Mouse (Mus musculus) urinary bladder, postnatal 4 days (tissue): ENCODE results near the gene Spred3.
A peak's percentile ranks its signal among the peaks of the same experiment; 100 is the strongest.
"Not testable (repeated sequence)": the region's sequence is repeated elsewhere in the genome, so short reads cannot be mapped to it uniquely, and the experiment has no call there.

Source experiments
- DNase-seq, 2 experiments: peaks; one replicate each; pipeline ENCODE4 v3.0.0; 2021 to 2022; ENCODE audit warnings: low spot score in 2 of 2

The Spred3 gene

DNA sequence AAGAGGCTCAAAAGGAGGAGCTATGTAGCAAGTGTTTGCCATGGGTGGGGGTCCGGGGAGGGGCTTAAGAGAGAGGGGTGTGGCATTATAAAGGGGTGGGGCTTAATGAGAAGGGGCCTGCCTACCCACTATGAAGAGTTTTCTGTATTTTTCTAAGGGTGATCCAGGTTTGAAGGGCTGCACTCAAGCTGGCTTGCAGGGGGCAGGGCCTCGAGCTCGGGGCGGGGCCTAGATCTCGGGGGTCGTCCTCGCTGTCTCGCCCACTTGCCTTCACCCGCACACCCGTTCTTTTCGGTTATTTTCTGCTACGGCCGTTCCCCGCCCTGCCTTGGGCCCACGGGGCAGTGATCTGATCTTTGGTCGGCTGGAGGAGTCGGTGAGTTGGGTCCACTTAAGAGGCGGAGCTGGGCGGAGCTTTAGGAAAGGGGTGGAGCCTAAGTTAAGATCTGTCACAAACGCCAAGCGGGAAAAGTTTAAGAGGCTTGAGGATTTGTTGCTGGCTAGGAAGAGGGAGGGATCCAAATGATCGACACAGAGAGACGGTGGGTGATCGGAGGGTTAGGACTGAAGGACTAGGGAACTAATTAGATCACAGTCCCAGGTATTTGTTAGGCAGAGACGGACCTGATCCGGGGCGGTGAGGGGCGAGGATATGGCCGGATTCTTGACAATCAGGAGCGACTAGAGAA lies at the start of gene Spred3, which contains the start of gene Ggn:
Gene Spred3, minus strand, starts transcription at position 346 of the 689 bp plus-strand sequence.
Gene Ggn, plus strand, starts transcription at position 145 of the 689 bp plus-strand sequence.
- DNase-seq: peak; percentile 70 to 82

DNA sequence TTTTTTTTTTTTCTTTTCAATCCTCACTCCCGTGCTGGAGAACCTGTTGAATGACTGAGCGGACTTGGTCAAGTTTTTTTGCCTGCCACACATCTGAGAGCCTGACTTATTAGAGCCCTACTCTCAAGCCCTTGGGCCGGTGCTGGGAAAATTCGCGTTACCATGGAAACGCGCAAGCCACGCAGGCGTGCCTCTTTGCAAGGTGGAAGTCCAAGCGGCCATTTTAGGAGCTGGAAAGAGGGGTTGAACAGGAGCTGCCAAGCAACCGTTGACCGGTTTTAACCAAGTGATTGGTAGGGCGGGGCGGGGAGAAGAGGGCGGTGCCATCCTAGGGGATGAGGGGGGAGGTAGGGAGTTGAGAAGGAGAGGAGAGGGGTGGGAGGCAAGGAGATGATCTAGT lies 44.6 kb upstream of the Spred3 start:
- no peak for DNase-seq

DNA sequence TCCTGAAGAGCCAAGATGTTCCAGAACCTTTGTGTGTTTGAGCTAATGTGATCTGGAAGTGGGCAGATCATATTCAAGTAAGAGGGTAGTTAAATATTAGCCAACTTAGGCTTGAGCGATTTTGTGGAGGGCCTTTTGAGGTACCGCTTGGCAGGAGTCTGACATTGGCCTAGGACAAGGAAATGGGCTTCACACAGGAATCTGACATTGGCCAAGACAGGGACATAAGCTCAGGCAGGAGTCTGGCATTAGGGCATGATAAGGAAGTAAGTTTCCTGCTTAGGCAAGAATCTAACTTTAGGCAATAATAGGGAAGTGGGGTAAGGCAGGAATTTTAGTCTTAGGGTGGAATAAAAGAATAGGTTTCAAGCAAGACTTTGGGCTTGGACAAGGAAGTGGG lies 44.0 kb upstream of the Spred3 start:
- no peak for DNase-seq

DNA sequence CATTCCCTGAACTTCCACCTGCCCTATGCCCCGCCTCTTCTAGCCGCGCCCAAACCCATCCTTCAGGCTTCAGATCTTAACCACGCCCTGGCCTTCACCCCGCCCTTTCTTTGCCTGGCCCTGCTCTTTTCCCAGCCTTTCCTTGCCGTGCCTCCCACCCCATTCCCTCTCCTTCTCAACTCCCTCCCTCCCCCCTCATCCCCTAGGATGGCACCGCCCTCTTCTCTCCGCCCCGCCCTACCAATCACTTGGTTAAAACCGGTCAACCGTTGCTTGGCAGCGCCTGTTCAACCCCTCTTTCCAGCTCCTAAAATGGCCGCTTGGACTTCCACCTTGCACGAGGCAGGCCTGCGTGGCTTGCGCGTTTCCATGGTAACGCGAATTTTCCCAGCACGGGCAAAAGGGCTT lies 43.5 kb upstream of the Spred3 start, which contains the start of gene Catsperg1:
Gene Catsperg1, minus strand, starts transcription at position 361 of the 408 bp plus-strand sequence.
- no peak for DNase-seq

DNA sequence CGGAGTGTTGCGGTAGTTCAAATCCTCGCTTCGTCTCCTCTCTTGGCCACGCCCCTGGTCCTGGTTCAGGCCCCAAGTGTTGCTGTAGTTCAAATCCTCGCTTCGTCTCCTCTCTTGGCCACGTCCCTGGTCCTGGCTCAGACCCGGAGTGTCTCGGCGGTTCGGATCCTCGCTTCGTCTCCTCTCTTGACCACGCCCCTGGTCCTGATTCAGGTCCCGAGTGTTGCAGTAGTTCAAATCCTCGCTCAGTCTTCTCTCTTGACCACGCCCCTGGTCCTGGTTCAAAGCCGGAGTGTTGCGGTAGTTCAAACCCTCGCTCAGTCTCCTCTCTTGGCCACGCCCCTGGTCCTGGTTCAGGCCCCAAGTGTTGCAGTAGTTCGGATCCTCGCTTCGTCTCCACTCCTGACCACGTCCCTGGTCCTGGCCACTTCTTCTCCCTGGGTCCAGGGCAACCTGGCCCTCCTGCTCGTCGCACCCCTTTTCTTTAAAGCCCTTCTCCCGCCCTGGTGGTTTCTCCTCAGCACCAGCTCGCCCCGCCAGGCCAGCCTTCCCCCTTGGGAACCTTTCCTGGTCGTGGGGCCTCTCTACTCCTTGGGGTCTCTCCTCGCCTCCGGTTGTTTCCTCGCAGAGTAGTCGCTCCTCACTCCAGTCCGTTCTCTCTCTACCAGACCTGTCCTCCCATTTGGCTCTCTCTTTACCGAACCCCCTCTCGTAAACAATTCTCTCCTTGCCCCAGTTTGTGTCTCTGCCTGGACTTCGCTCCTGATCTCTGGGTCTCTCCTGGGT lies 42.8 kb upstream of the Spred3 start:
- not testable (repeated sequence) for DNase-seq

DNA sequence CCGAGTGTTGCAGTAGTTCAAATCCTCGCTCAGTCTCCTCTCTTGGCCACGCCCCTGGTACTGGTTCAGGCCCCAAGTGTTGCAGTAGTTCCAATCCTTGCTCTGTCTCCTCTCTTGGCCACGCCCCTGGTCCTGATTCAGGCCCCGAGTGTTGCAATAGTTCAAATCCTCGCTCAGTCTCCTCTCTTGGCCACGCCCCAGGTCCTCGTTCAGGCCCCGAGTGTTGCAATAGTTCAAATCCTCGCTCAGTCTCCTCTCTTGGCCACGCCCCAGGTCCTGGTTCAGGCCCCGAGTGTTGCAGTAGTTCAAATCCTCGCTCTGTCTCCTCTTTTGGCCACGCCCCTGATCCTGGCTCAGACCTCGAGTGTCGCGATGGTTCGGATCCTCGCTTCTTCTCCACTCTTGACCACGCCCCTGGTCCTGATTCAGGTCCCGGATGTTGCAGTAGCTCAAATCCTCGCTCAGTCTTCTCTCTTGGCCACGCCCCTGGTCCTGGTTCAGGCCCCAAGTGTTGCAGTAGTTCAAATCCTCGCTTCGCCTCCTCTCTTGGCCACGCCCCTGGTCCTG lies 42.1 kb upstream of the Spred3 start:
- no peak for DNase-seq

DNA sequence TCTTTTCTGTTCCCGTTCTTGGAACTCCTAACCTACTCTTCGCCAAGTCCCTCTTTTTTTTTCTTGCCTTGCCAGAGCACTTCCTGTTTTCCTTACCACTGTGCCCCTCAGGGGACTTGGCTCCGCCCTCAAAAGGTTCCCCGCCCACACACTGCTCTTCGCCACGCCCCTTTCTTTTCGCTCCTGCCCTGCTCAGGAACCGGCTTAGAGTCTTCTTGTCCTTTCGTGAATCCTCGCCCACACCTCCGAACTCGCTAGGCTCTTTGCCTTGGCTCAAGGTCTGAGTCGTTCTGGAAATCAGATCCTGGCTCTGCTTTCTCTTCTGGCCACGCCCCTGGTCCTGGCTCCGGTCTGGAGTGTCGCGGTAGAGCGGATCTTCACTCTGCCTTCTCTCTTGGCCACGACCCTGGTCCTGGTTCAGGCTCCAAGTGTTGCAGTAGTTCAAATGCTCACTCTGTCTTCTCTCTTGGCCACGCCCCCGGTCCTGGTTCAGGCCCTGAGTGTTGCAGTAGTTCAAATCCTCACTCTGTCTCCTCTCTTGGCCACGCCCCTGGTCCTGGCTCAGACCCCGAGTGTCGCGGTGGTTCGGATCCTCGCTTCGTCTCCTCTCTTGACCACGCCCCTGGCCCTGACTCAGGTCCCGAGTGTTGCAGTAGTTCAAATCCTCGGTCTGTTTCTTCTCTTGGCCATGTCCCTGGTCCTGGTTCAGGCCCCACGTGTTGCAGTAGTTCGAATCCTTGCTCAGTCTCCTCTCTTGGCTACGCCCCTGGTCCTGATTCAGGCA lies 41.4 kb upstream of the Spred3 start:
- peak; percentile 91 to 92 for DNase-seq

DNA sequence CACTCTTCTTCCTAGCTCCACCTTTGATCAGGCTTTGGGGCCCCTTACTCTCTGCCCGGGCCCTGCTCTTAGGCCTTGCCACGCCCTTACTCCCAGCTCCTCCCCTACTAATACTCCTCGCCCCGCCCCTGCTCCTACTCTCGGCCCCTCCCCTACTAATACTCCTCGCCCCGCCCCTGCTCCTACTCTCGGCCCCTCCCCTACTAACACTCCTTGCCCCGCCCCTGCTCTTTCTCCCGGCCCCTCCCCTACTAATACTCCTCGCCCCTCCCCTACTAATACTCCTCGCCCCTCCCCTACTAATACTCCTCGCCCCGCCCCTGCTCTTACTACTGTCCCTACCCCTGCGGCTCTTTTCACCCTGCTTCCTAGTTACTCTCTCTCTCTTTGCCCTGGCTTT lies 40.8 kb upstream of the Spred3 start:
- DNase-seq: peak in 1 of 2 experiments; percentile 68

DNA sequence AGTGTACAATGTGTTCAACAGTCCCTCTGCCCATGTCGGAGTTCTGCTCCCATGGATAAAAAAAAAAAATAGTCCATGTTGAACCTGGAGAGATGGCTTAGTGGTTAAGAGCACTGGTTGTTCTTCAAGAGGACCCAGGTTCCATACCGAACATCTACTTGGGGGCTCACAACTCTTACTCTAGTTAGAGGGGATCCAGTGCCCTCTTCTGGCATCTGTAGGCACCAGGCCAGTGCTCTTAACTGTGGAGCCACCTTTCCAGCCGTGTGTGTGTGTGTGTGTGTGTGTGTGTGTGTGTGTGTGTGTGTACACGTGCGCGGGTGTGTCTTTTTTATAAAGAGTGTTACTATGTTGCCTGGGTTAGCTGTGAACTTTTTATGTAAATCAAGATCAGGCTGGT lies 32.4 kb upstream of the Spred3 start:
- no peak for DNase-seq

DNA sequence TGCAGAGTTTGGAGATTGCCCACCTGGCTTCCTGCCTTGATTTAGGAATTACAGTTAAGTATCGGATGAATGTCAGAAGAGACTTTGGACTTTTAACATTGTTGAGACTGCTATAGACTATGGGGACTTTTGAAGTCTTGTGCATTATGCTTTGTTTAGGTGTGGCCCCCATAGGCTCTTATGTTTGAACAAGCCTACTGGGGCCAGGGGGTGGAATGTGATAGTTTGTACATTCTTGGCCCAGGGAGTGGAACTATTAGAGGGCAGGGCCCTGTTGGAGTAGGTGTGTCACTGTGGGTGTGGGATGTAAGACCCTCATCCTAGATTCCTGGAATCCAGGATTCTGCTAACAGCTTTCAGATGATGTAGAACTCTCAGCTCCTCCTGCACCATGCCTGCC lies 24.0 kb upstream of the Spred3 start:
- DNase-seq: not testable (repeated sequence)

DNA sequence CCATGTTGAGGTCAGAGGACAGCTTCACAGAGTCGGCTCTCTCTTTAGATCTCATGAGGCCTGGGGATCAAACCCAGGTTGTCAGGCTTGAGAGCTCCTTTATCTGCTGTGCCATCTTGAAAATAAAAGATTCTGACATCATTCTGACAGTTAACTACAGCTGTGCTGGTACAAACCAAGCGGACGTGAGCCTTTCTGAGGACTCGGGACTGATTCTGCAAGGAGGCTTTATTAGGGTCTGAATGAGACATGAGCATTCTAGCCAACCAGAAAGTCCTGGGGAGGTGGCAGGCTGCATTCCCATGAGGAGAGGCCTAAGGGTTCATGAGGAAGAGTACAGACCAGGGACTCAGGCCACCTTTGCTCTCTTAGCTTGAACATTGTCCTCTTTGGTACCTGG lies 11.1 kb upstream of the Spred3 start:
- not testable (repeated sequence) for DNase-seq

DNA sequence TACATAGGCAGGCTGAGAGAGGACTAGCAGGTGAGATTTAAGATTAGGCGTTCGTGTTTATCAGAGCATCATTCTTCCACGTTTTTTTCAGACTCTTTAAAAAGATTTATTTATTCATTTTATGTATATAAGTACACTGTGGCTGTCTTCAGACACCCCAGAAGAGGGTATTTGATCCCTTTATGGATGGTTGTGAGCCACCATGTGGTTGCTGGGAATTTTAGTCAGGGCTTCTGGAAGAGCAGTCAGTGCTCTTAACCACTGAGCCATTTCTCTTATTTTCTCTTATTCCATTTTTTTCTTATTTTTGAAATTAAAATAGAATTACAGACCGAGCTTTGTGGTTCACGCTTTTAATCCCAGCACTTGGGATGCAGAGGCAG lies 10.6 kb upstream of the Spred3 start:
- DNase-seq: no peak

DNA sequence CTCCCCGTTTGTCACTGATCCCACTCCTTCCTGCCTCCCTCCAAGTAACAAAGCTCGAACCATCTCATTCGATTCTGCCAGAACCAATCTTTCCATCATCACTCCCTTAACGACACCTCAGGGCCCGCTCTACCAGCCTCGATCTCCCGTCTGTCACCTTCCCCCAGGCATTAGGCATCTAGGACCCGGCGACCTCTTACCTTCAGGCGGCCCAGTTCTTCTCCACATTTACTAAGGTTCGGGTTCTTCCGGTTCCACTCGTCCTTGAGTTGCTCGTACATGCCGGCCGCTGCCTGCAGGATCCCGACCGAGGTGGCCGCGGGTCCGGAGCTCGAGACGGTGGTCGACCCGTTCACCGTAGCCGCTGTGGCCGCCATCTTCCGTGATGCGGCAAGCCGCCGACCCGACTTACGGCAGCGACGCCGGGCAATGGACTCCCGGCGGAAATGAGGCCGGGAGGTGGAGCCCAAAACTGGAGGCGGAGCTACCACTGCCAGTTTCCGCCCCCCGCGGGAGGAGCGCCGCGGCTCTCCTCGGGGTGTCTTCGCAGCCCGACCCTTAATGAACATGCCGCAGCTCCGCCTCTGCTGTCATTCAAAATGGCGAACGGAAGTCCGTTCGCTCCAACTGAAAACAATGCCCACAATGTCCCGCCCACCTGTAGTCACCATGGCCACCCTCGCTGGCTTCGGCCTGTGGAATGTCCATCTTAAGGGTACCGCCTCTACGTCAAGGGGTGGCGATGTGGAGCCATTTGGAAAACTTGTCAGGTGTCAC lies 10.1 kb upstream of the Spred3 start, which contains the start of gene Psmd8:
Gene Psmd8, minus strand, starts transcription at position 625 of the 777 bp plus-strand sequence.
- DNase-seq: peak; percentile 95 to 97

DNA sequence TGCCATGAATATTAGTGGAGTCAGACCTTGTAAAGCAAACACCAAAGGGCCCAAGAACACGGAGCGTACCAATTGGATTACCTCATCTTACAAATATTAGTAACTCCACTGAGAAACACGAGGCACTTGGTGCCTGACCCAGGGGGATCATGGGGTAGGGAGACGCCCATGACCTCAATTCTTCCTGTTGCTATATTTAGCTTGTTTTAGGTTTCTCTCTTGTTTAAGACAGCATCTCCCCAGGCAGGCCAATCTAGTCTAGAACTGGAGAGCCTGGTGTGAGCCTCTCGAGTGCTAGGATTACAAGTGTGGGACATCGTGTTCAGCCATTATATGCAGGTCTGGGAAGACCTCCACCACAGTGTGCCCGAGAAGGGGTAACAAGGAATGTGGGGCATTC lies 9.1 kb upstream of the Spred3 start:
- DNase-seq: no peak

DNA sequence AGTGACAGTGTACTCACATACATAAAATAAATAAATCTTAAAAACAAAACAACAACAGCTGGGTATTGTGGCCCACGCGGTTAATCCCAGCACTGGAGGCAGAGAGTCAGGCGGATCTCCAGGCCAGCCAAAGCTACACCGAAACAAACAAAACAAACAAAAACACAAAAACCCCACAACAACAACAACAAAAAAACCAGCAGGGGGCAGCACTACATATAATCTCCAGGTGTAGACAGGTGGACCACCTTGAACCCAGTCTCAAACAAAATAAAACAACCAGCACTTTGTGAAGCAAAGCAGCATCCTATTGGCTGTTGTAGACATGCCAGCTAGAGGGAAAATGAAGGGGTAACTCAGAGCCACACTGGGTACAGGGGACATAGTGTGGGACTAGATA lies 7.9 kb upstream of the Spred3 start:
- DNase-seq: no peak

DNA sequence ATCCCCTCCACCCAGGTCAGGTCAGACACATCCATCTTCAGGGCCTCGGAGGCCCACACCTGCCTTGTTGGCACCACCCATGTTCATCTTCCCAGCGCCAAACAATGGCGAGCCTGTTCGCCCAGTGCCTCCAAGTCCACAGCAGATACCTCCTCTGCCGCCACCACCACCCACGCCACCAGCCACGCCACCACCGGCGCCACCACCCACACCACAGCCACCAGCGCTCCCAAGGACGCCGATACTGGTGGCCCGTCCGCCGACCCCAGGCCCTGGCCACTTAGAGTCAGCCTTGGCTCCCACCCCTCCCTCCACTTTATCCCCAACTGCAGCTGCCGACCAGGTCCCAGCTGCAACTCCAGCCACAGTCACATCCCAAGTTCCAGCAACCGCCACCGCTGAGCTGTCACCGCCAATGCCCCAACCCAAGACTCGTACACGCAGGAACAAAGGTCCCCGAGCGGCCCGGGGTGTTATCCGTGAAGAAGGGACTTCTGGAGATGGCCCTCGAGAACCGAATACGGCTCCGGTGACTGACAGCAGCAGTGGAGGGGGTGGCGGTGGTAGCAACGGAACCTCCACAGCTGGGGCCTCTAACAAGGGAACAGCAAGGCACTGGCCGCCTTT lies 2.3 kb upstream of the Spred3 start:
- no peak for DNase-seq

DNA sequence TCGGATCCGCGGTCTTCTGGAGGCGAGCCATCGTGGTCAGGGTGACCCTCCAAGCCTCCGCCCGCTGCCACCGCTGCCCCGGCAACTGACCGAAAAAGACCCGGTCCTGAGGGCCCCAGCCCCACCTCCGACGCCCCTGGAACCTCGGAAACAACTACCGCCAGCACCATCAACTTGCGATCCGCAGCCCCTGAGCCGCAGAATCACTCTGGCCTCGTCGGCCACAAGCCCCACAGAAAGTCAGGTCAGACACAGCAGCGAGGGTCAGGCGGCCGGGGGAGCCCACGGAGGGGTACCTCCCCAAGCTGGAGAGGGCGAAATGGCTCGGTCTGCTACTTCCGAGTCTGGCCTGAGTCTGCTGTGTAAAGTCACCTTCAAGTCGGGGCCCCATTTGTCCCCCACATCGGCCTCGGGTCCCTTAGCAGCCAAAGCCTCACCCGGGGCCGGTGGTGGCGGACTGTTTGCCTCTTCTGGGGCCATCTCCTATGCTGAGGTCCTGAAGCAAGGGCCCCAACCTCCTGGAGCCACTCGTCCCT lies 1.4 kb upstream of the Spred3 start:
- no peak for DNase-seq

DNA sequence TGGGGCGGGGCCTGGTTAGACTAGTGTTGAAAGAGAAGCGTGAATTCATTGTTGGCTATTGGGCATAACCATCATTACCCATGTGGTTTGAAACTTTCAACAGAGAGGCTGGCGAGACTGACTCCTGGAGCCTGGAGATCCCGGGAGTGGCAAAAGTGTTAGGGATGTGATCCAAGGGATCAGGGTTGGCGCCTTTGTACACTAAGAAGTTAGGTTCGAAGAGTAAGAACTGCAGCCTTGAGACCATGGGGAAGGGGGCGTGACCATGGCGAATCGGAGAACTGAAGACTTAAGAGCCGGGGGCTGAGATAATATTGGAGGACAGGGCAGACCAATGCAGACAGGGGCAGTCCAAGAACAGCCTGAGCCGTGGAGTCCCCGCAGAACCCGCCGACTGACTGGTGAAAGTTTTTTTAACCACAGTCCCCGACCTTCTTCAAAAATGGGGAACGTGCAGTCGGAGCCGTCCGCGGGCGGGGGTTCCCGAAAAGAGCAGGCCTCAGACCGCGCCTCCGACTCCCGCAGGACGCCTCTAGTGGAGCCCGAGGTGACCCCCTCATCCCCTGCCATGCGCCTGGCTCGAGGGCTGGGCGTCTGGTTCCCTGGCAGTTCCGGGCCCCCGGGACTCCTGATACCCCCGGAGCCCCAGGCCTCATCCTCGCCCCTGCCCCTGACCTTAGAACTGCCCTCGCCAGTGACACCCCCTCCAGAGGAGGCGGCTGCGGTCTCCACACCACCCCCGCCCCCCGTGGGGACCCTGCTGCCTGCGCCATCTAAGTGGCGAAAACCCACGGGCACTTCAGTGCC lies 747 bp upstream of the Spred3 start:
- DNase-seq: no peak
